Mouse (Mus musculus) adrenal gland, postnatal 25 days (tissue): ENCODE data around the gene Foxj3. TPM values are rescaled to one million over a fixed set of nuclear protein-coding genes. Genes with fewer than 3 reads are reported as not detected.
"Not testable (repeated sequence)": the region's sequence is repeated elsewhere in the genome, so short reads cannot be mapped to it uniquely, and the experiment has no call there.

Experiments used
- DNase-seq: peaks from one replicate; pipeline ENCODE4 v3.0.0; 2021; ENCODE audit warnings: mixed read lengths
- total RNA-seq: library from RNA; stranded (reverse); gene quantifications from 2 replicates; pipeline ENCODE4 v1.2.3, GENCODE M21; 2021

Gene Foxj3
- total RNA-seq, 1 experiment from 2014 or later: 42.8 TPM

- DNase-seq: no peak
Observed at GRCm38 (mm10) chr4:119572682-119573081, 35.9 kb downstream of the Foxj3 start.

GRCm38 (mm10) chr4:119574504-119574903 is 37.7 kb downstream of the Foxj3 start:
- no peak for DNase-seq

GRCm38 (mm10) chr4:119575459-119575858 is 38.7 kb downstream of the Foxj3 start:
- DNase-seq: no peak

GRCm38 (mm10) chr4:119588037-119588436 is 51.2 kb downstream of the Foxj3 start:
- DNase-seq: no peak

GRCm38 (mm10) chr4:119589423-119589822 is 52.6 kb downstream of the Foxj3 start:
- DNase-seq: no peak

GRCm38 (mm10) chr4:119590027-119590426 is 53.2 kb downstream of the Foxj3 start:
- no peak for DNase-seq

- no peak for DNase-seq
Observed at GRCm38 (mm10) chr4:119592479-119592878, 55.7 kb downstream of the Foxj3 start.

GRCm38 (mm10) chr4:119594331-119594730 is 57.5 kb downstream of the Foxj3 start:
- DNase-seq: no peak

- no peak for DNase-seq
Observed at GRCm38 (mm10) chr4:119599605-119600004, 62.8 kb downstream of the Foxj3 start.

- DNase-seq: no peak
Observed at GRCm38 (mm10) chr4:119609488-119609887, 72.7 kb downstream of the Foxj3 start.

- DNase-seq: no peak
Observed at GRCm38 (mm10) chr4:119614078-119614477, 77.3 kb downstream of the Foxj3 start.

GRCm38 (mm10) chr4:119614724-119615123 is 77.9 kb downstream of the Foxj3 start:
- DNase-seq: no peak

GRCm38 (mm10) chr4:119626081-119626645 is 89.4 kb downstream of the Foxj3 start:
- no peak for DNase-seq

- DNase-seq: no peak
Observed at GRCm38 (mm10) chr4:119626876-119627275, 90.1 kb downstream of the Foxj3 start.

GRCm38 (mm10) chr4:119627317-119627716 is 90.5 kb downstream of the Foxj3 start:
- DNase-seq: no peak

- DNase-seq: not testable (repeated sequence)
Observed at GRCm38 (mm10) chr4:119628363-119628762, 91.6 kb downstream of the Foxj3 start.

GRCm38 (mm10) chr4:119631115-119631919 is 94.5 kb downstream of the Foxj3 start:
- DNase-seq: peak; percentile 39

GRCm38 (mm10) chr4:119632721-119633120 is 95.9 kb downstream of the Foxj3 start:
- DNase-seq: no peak

- no peak for DNase-seq
Observed at GRCm38 (mm10) chr4:119633342-119633741, 96.5 kb downstream of the Foxj3 start.

GRCm38 (mm10) chr4:119633948-119634347 is 97.1 kb downstream of the Foxj3 start:
- no peak for DNase-seq

GRCm38 (mm10) chr4:119634908-119635660 is 98.3 kb downstream of the Foxj3 start:
- DNase-seq: no peak

GRCm38 (mm10) chr4:119635686-119636085 is 98.9 kb downstream of the Foxj3 start:
- no peak for DNase-seq

- DNase-seq: no peak
Observed at GRCm38 (mm10) chr4:119636731-119637130, 99.9 kb downstream of the Foxj3 start.
